Mouse (Mus musculus) A20 (cell line): Measurements from ENCODE around the gene Map1lc3b.

Source experiments
- DNase-seq: peaks from one replicate; pipeline ENCODE4 v3.0.0-alpha.2; 2011; ENCODE audit warnings: low read depth, low spot score

Gene Map1lc3b

DNA sequence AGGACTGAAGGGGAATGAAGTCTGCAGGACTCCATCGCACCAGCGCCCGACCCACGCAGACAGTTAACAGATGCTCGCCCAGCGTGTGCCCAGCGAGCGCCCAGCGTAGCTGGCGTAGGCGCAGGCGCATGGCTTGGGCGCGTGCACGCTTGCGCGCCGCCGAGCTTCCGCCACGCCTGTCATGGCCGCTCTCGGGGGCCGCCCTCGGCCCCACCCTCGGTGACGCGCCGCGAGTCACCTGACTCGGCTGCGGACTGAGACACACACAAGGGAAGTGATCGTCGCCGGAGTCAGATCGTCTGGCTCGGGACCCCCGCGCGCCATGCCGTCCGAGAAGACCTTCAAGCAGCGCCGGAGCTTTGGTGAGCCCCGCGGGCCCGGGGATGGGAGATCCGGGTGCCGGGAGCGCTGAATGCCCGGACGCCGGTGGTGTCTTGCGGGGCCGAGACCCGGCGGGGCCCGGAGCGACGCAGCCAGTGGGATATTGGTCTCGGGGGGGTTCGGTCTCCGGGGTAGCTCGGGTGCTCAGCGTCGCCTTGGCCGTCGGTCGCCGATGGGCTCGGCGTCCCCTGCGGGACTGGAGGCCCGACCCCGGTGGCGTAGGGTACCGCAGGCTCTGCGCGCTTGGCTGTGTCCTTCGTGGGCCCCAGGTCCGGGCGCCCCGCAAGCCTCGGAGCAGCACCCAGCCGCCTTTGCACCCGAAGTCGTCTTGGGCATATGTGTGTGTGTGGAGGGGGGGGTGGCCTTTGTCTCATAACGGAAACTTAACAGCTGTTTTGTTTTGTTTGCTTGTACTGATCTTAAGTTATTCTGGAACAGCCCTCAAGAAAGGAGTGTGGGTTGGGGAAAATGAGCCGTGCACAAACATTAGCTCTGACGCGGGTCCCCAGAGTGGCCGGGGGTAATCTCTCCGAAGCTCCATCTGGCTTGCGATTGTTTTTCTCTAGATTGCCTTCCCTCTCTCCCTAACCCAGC is at the start of gene Map1lc3b:
Gene Map1lc3b (plus strand): TSS at position 159 of the 975 bp plus-strand sequence.
- peak; percentile 95 for DNase-seq

DNA sequence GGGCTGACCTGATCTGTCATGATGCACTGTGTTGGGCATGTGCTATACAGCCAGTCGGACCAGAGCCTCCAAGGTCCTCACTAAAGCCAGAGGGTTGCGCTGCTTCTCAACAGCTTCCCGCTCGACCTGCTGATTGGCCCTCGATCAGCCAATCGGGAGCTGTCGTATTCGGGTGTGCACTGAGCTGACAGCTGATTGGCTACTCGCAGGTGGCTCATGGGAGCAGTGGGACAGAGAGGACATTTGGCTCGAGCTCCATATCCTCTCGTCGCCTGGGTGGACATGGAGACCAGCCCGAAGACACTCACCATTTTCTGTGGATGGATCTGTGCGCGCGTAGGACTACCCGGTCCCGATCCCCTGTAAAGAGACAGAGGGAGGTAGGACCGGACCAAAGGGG is 48.3 kb upstream of the Map1lc3b start:
- DNase-seq: no peak

DNA sequence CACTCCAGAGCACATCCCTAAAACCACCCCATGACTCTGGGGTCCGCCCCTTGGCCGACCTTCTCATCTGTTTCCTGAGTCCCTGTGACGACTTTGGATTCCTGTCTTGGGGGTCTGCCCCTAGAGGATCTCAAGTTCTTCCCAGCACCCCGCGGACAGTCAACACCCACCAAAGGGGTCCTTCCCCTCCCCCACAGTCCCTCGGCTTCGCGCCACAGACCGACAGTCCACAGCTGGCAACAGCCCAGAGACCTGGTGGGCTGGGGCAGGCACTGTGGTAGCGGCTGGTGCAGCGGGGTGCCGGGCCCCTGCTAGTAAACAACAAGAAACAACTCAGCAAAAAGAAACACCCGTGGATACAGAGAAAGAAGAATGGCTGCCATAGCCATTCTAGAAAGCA is 47.3 kb upstream of the Map1lc3b start:
- DNase-seq: no peak

DNA sequence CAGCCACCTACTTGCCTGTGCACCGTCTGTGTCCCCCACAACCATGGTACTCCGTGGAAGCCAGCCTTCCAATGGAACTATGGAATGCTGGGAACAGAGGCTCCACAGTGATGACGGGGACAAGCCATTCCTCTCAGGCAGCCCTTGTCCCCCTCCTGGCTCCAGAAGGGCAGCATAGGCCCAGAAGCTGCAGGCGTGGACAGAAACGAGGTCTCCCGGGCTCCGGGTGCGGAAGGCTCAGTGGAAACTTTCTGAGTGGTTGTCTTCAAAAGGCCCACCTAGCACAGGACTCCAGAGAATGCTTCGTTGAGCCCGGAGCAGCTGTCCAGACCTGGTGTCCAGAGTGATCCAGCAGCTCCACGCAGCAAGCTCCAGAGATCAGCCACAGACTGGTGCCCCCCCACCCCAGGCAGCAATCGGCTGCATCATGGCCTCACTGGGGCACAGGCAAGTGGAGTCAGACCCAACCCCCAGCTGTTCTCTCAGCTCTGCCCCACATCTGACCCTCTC is 45.8 kb upstream of the Map1lc3b start, which contains the start of gene 1700018B08Rik:
Gene 1700018B08Rik (minus strand): TSS at position 45 of the 510 bp plus-strand sequence.
- DNase-seq: no peak

DNA sequence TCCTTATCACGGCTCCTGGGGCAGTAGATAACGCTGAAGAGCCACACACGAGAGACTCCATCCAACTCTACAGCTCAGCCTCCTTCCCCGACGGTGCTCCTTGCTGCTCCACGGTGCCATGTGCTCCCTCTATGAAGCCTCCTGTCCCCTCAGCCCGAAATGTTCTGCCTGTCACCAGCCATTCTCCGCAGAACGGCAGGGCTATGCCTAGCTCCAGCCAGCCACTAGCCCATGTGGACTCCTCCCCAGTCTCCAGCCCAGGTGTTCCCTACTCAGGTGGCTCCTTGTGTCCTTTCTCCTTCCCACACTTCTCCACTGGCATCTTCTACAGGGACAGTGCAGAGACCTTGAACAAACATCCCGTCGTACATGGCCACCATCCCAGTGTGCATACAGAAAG is 45.2 kb upstream of the Map1lc3b start:
- no peak for DNase-seq

DNA sequence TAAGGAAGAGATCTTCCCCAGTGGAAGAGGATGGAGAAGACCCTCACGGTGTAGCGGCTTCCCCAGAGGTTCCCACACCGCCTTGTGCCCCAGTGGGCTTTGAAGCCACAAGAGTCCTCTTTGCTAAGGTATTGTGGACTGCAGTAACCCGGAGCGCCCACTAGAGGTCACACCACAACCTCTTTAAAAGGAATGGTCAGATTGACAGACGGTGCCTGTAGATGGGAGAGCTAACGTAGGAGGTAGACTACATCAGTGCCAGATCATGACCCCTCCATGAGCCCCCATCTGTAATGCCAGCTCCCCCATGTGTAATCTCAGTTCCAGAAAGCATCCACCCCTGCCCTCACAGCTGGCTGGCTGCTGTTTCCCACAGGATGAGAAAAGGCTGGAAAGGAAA is 43.0 kb upstream of the Map1lc3b start:
- peak; percentile 82 for DNase-seq

DNA sequence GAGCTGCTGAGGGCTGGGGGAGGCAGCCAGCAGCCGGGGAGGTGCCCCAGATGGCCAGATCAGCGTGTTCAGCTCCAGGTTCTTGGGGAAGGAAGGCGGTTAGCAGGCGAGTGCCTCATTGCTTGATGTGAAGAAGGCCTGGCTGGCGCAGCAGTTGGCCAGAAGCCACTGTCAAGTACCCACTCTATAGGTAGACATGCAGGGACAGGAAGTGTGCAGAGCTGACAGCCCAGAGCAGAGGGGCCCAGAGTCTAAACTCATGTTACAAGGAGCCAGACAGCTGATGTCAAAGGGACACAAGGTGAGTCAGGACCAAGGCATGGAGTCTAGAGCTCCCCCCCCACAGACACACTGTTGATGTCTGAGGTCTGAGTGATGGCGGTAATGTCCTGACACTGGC is 40.1 kb upstream of the Map1lc3b start:
- no peak for DNase-seq

DNA sequence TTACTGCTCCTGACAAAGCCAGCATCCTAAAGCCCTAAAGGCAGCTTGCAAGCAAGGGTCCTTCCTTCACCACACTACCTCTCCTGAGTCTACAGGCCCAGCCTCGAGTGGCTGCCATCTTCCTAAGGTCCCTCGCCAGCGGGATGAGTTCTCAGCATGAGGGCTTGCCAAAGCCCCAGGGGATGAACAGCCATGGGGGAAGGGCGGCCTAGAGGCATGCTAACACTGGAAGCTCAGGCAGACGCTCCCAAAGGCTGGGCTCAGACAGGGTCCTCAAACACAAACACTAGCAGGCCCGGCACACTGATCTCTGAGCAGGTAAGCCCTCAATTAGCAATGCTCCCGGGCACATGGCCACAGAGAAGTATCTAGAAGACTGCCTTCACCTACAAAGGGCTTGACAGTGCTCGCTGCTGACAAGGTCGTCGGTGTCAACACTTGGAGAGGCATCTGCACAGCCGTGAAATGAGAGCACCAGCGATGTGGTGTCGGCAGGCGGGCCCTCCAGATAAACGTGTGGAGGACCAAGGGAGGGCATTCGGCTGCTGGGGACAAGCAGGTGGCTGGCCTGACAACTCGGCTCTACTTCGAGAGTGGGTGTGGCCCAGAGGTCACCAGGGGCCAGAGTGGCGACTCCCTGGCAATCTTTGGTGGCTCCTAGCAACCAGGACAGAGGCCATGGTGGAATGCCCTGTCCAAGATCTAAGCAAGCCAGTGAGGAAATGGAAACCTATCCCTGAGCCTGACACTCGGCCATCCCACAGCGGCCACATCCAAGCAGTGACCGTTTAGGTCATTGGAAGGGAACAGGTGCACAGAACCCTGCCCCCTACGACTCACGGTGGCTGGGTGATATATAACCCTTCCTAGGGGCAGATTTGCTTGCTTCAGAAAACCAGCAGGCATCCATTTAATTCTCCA is 38.8 kb upstream of the Map1lc3b start:
- no peak for DNase-seq

DNA sequence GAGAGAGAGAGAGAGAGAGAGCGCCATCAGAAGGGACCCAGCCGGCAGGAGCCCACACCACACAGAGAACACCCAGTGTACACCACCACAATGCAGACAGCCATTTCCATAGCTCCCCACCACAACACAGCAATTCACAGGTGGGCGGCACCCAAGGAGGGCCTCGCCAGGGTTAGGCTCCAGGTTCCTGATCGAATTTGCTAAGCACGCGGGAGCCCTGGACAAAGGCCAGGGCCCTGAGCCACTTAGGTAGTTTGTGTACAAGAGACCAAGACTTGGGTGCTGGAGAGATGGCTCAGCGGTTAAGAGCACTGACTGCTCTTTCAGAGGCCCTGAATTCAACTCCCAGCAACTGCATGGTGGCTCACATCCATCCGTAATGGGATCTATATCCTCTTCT is 37.7 kb upstream of the Map1lc3b start:
- no peak for DNase-seq

DNA sequence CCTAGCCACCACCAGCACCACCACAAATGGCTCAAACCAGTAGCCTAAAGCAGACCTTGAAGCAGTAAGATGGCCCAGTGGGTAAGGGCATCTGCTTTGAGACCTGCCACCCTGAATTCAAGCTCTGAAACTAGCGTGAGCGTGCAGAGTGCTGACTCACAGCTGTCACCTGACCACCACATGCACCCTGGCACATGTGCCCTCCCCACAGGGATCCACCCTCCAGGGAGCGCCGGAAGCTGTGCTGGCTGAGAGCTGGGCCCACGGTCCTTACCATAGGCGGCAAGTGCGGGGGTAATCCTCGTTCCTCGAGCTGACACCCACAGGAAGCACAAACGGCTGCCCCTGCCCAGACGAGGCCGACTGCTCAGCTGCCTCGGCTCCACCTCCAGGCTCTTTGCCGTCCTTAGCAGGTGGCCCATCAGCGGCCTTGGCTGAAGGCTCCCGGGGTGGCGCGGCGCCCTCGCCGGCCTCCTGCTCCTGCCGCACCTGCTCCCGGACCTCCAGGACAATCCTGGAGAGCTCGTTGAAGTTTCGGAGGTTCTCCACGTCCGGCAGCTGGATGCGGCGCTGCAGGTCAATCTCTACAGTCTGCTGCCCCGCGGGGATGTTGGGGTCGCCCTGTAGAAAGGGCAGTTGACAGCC is 36.2 kb upstream of the Map1lc3b start:
- no peak for DNase-seq

DNA sequence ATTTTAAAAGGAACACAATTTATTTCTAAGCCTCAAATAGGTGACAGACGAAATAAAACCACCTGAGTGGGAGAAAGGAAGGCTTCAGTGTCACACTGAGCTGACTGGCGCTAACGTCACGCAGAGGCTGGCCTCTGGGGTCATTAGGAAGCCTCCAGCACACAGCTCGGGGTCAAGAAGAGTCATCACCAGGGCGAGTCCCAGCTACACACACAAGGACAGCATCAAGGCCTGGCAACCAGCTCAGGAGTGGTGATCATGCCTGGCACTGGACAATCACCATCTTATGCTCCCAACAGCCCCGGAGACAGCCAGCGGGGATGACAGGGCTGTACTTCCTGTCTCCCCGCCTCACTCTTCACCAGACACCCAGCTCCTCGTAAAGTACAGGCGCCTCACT is 32.4 kb upstream of the Map1lc3b start:
- DNase-seq: no peak

DNA sequence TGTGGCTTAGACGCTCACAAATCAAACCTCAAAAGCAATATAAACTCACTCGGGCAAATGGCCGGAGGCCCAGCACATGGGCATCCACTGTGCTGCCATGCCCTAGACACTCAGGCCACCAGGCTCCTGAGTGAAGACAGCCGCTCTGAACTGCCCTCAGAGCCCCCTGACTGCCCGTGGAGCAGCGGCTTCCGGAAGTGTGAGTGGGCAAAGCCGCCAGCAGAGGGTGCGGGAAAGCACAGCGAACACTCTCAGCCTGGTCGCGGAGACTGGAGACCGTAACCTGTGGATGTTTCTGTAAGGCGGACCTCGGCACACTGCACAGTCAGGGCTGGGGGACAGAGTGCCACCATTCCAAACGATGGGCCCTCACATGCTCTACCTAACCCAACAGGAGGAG is 31.6 kb upstream of the Map1lc3b start:
- DNase-seq: no peak

DNA sequence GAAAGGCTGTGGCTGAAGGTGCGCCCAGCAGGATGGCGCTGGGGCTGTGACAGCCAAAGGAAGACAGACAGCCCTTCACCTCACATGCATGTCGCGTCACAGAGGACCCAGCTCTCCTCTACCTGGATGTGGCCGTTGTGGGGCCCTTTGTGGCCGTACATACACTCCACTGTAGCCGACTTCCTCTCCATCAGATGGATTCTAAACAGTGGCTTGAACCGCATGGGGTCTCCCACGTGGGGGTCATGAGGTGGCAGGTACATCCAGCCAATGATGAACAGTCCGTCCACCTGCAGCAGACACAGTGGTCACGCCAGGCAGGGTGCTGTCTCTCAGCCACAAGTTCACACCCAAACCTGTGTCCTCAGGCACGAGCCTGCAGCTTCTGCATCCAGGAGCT is 30.4 kb upstream of the Map1lc3b start:
- no peak for DNase-seq

DNA sequence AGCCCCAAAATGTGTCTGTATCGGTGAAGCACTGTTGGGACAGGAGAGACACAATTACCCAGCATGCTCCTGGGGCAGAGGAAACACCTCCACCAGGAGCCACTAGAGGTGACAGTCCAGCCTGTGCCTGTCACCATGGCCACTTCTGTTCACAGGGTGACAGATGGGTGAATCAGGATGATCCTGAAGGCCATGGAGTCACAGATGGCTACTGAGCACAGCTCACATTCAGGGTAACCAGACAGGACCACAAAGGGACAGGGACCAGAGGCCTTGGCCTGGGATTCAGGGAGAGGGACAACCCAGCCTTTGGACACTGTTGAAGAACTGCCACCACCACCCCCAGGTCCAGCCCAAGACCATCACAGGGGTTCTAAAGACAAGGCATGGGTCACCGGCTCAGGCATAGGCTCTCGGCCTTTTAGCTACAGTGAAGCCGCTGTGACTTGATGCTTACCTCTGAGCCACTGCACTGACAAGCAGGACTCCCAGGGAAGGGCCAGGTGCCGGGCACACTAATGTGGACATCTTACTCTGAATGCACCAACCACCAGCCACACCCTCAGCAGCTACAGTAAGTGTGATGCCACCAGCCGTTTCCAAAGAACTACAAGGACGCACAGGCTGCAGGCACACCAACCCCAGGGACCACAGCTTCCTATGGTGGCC is 29.6 kb upstream of the Map1lc3b start:
- DNase-seq: no peak

DNA sequence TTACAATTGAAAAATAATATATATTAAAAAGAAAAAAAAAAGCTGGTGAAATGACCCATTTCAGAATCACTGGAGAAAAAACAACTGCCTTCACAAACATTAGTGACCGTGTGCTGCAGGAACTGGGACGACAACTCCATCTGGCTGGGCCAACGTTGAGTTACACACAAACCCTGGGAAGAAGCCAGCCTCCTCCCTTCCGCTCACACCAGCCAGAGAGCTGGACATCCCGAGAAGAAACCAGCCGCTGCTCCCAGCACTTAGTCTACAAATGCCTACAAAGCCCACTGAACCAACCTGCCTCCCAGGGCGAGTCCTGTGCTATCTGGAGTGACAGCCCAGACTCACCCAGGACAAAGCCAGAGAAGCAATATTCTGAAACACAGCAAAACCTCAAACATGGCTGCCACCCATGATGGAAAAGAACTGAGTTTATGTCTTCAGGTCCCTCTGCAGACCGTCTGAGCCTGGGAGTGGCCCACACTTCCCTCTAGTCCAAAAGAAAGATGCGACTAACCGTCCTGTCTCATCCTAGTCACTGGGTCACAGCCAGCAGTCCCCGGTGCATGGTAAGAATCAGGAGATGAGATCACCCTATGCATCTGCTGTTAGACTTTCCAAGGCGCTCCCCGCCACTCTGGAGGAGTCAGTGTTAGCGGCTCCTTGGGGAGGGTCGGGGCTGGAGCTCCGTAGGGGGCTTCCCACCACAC is 28.4 kb upstream of the Map1lc3b start:
- DNase-seq: no peak

DNA sequence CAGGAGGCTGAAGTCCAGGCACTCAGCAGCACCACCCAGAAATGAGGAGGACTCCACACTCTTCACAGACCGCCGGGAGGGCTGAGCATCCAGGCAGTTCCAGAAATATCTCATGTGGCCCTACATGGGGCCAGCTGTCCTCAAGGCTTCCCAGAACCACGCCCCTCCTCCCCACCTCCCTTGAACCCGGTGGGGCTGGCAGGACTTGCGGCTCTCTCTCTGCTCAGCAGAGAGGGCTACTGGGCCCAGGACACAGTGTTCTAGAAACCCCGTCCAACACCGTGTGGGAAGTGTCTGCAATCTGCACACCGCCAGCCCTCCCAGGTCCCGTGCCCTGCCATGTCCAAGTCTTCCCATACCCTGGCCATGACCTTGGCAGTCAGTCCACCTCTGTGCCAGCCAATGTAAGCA is 27.2 kb upstream of the Map1lc3b start:
- no peak for DNase-seq

DNA sequence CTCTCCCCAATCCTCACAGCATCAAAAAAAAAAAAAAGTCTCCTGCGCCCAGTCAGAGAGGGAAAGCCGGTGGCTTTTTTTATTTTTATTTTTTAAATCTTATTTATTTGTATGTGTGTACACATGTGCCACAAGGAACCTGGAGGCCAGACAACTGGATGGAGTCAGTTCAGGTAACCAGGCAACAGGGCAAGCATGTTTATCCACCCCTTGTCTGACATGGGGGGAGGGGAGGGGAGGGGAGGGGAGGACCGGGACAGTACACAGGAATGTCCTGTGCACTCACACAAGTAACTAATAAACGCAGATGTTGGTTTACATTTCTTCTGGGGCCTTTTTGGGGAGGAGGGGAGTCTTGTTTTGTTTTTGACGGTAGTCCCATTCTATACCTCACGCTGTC is 26.5 kb upstream of the Map1lc3b start:
- DNase-seq: no peak

DNA sequence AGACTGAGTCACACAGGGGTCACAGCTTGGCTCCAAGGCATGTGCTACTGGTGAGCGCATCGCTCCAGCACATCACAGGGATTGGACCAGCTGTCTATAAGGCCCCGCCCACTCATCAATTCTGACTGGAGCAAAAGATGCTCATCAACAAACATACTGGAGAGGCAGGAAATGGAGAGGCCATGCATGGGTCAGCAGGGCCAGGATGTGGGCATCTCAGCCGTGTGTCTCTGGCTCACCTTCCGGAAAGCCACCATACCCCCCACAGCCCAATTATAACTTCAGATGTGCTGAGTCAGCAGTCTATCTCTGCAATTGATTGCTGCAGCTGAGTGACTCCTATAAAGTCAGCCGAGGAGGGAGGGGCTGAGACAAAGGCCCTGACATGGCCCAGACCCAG is 21.8 kb upstream of the Map1lc3b start:
- DNase-seq: no peak

DNA sequence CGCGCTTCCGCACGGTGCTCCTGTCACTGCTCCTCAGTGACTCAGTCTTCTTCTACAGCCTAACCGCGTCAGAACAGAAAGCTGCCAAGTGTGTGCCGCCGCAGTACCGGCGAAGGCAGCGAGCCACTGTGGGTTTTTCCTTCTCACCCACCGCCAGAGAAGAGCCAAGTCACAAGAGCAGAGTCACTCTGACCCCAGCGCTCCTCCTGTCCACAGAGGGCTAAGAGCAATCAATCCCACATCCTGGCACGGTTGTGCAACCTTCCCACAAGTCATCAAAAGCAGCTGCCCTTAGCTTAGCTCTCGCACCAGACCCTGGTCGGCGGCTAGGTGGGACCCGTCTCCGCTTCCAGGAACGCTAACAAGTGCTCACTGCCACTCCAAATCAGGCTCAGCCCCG is 19.8 kb upstream of the Map1lc3b start:
- DNase-seq: no peak

DNA sequence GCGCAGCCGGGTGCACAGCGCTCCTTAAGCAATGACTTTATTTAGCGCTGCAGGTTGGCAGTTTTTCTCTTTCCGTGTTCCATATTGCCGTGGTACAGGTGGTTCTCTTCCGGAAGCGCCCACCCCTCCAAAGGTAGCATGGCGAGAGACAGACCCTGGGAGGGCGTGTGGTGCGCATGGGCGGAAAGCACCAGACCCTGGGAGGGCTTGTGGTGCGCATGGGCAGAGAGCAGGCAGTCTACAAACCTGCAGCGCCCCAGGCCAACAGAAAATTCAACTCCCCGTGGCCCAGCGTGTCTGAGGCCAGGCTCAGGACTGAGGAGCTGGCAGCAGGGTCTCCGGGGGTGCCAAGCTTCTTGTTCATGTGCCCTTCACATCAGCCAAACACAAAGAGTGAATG is 19.4 kb upstream of the Map1lc3b start:
- DNase-seq: no peak
